Mouse (Mus musculus): ENCODE measurements around the gene Farp2. TPM values are rescaled to one million over a fixed set of nuclear protein-coding genes. Genes with fewer than 3 reads are reported as not detected.
"Not testable (repeated sequence)": the region's sequence is repeated elsewhere in the genome, so short reads cannot be mapped to it uniquely, and the experiment has no call there.

Farp2 gene
- polyA plus RNA-seq, 1 experiment: 6.8 TPM

DNA sequence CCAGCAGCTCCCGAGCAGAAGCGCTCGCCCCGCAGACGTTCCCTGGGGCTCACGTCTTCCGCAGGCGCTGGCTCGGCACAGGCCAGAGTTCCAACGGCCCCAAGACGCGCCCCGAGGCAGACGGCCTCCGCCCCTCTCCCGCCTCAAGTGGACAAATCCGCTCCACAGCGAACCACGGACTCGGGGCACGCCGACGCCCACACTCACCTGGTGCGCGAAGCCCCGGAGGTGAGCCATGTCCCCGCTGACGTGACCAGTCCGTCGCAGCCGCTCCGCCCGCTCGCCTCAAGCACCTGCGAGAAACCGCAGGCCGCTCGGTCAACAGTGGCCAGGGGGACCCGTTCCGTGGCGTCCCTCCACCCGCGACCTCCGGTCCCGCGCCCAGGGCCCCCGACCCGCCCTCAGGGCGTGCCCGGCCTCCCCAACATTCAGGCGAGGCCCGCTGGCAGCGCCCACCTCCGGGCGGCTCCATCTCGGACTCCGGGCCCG is 123.3 kb downstream of the Farp2 start:
- no peak for DNase-seq (ENCODE audit: low read depth)

DNA sequence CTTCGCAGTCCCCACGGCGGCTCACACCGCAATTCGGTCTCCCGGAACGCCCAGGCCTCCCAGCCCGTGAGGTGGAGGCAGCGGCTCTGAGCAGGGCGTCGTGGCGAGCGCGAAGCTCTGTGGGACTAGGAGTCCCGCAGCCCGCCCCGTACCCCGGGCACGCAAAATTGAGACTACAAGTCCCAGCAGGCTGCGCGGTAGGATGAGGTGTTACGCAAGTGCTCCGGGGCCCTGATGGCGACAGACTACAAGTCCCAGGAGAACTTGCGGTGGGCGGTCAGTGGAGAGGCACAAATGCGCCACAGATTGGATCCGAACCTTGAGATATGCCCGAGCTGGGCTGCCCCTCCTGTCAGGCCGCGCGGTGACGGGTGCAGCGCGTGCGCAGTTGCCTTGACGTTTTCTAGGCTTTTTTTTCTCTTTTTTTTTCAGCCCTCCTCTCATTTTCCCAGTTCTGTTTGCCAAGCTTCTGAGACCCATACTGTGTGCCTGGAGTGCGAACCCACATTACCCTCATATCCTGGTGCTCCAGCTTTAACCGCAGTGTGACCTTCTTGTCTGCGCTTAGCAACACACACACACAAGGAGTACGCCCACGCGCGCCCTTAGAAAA is 123.8 kb downstream of the Farp2 start:
- DNase-seq (ENCODE audit: low read depth): peak; percentile 82

DNA sequence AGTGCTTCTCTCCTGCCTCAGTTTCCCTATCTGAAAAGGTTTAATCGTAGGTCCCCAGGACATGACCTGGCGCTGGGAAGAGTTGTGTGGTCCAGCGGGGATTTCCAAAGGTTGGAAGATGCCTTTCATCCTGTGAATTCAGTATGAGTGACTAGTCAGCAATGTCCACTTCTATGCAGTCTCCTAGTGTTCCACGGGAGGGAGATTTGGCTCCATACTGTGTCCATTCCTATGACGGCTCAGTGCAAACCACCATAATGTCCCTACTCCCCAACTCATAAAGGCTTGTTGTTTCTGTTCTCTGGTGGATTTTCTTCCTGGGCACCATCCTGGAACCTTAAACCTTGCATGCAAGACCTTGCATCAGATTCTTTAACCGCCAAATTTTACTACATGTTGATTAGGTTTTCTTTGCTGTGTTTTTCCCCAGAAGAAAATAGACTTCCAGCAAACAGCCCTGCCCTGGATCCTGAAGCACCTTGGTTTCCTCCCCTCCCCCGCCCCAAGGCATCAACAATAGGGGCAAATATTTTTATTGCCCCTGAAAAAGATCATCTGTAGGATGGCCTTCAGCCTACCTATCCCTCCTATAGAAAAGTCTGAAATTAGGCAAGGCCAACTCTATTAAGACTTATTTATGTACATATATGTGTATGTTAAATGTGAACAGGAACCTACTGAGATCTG is 124.5 kb downstream of the Farp2 start:
- DNase-seq (ENCODE audit: low read depth): no peak

DNA sequence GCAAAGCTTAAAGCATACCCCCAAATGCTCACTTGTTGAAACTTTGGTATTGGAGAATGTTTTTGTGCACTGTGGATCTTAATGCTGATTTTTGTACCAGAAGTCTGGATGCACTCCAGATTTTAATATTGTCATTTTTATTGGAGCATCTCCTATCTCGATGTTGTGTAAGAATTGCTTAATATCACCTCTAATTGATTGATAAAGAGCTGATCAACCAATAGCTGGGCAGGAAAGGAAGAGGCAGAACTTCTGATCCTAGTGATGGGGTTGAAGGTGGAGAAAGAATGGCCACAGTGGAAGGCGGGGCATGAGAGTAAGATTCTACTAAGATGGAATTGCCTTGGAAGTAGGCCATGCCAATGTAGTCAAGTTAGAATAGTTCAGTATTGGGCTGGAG is 130.1 kb downstream of the Farp2 start:
- DNase-seq (ENCODE audit: low read depth): no peak

DNA sequence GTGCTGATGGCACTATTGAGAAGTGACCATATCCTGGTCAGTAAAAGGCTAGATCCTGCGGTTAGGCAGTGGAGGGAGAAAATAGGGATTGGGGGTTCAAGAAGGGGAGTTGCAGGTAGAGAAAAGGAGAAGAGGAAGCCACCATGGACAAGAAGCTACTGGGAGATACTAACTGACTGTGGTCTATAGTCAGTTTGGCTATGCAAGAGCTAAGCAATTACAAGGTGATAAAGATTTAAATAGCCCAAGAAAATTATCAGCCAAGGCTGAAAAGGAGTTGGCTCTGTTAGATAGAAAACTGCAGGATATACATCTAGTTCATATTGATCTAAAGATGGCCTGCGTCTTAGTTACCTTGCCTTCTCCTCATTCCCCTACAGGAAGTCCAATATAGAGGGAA is 130.8 kb downstream of the Farp2 start:
- DNase-seq (ENCODE audit: low read depth): no peak

DNA sequence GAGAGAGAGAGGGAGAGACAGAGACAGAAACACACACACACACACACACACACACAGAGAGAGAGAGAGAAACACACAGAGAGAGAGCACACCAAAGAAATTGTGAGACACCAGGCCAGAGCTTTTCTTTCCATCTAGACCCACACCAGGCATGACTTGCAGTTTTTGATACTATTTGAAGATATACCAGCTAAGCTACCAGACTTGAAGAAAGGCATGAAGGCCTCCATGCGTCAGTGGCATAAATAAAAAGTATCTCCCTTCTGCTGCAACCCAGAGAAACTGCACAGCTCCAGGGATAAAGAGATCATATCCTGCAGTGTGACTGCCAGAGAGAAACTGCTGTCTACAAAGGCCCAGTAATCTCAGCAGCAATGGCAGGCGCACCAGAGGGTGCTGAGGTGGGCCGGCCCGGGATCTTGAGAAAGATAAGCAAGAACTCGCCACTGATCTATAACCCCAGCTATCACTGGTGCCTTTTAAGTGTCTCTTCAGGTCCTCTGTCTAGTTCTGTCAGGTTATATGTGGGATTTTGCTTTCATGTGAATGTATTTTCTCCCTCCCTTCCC is 137.8 kb downstream of the Farp2 start:
- DNase-seq (ENCODE audit: low read depth): no peak

DNA sequence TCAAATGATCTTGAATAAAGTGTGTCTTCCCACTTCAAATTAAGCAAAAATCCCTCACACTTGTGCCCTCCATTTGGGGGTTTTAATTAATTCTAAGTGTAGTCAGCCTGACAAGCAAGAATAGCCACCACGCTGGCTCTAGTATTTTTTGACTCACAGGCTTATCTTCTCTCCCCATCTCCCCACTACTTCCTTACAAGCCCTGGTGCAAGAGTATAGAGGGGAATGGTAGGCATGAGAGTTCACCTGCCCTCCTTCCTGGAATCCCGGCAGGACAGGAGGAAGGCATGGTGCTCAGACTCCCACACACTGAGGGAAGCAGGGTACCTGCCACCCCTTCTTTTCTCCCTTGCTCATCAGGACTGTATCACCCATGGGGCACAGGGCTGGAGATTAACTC is 142.4 kb downstream of the Farp2 start:
- DNase-seq (ENCODE audit: low read depth): no peak

DNA sequence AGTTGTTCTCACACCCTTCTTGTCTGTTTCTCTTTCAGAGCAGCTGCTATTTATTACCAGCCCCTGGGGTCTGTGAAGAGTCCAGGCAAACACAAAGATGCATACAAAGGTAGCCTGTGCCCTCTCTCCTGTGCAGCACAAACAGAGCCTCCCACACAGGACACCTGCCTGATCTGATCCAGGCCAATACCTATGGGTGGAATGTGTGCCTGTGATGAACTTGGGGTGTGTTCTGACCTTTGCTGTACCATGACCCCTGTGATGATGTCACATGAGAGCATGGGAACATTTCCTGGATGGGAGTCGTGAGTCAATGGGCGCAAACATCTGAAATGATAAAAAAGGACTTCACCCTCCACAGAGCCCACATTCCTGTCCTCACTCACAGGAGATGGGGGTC is 142.9 kb downstream of the Farp2 start:
- DNase-seq (ENCODE audit: low read depth): no peak

DNA sequence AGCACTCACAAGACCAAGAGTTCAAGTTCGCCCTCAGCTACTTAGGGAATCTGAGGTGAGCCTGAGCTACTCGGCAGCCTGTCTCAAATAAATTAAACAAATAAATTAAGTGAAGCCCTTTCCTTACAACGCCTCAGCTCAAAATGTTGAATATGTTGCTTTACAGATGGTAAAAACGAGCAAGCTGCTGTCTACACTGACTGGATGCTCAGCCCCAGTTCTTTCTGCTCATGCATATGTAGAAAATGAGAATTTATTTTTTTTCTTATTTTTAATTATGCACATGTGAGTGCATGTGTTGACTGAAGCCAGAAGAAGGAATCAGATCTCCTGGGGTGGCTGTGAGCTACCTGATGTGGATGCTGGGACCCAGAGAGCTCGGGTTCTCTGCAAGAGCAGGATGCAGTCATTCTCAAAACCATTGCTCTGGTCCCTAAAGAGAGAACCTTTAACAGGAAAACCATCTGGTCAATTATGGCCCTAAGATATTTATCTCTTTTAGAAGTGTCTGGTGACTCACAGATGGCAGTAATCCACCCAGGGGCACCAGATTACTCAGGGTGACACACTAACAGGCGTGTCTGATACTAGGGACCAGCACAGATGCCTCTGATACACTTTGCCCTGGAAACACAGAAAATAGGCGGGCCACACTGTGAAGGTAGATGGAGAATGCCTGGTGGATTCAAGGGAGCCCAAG is 144.6 kb downstream of the Farp2 start:
- DNase-seq (ENCODE audit: low read depth): no peak

DNA sequence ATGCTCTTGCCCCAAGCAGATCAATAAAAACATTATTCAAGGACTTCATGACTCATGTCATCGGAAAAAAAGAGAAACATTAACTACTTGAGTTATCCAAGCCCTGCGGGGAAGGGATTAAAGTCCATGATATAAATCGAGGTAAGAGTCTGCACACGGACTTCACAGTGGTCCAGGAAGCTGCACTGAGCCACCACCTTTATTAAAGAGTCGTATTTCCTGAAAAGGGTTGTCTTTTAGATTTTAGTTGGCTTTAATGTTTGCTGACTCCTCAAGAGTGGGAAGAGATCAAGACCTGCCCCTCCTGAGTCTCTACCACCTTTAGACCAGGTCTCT is 145.1 kb downstream of the Farp2 start:
- DNase-seq (ENCODE audit: low read depth): no peak

DNA sequence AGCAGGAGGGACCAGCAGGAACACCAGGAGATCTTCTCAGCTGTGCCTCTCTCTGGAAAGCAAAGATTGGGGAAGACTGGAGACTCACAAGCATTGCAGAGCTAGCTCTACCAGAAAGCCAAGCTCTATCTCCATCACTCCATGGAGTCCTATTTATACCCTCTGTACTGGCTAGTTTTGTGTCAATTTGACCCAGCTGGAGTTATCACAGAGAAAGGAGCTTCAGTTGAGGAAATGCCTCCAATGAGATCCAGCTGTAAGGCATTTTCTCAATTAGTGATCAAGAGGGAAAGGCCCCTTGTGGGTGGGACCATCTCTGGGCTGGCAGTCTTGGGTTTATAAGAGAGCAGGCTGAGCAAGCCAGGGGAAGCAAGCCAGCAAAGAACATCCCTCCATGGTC is 146.7 kb downstream of the Farp2 start, which contains the start of gene Stk25:
Gene Stk25, minus strand, starts transcription at position 101 of the 400 bp plus-strand sequence.
- not testable (repeated sequence) for DNase-seq (ENCODE audit: low read depth)

DNA sequence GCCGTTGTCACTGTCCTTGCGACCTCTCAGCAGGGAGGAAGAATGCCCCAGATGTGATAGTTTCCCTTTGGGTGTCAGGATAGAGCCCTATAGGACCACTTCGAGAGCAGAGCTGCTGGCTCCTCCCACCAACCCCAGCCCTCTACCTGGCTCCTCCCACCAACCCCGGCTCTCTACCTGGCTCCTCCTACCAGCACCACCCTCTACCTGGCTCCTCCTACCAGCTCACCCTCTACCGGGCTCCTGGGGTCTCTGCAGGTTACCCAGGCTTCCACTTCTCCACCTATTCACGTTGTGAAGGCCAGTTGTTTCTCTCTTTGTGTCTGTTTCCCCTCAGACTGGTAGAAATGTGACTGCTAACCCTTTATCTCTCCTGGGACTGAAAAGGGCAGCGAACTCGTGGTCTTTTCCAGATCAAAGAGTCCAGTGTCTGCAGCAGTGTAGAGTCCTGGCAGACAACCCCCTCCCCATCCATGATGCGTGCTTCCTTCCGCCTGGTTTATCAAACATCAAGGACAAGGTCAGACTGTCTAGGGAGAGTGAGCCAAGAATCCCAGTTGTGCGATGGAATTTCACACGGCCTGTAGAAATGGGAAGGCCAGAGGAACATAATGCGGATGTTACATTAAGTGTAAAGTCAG is 156.0 kb downstream of the Farp2 start:
- DNase-seq (ENCODE audit: low read depth): no peak

DNA sequence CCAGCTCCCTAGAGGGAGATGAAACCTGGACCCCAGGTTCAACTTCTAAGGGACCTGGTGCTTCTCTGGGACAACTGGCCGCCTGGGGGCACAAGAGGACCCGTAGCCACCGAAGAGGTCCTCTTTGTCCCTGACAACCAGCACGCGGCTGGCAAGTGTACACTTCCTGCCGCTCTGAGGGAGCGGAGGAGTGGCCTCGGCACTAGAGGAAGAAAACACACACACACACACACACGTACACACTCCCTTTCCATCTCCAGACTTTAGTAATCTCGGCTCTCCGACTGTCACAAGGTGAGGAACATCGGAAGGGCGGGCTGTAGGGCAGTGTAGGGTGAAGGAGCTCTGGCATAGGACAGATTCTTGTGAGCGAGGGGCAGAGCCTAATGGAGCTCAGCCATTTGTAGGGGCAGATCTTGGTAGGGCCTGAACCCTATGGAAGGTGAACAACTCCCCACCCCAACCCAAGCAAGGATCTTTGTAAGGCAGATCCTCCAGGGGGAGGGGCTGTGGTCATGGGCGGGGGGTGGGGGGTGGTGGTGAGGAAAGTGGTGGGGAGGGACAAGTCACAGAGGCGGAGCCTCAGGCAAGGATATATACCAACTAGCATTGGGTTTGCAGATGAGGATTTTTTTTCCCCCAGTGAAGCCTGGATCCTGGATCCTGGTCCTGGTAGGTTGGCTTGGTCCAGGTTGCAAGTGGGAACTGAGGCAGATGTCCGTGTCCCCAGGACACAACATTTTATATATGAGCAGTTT is 157.1 kb downstream of the Farp2 start:
- no peak for DNase-seq (ENCODE audit: low read depth)

DNA sequence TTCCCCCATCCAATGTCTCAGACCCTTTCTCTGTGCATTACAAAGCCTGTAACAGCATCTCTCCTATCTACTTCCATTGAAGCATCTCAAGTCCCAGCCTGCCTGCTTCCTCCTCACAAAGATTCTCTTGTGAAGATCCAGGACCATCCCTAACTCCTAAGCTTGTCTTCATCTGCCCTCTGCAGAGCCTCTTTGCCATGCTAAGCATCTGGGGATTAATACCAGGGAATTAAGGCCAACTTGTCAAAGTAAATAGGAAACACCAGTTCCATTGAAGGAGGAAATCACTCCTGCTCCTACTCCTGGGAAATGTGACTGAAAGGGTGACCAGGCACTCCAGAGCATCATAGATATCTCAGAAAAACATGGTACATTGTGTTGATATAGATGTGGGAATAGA is 158.1 kb downstream of the Farp2 start:
- DNase-seq (ENCODE audit: low read depth): no peak

Other genes with a start within 250 kb of the Farp2 start
- gene Mterf4, start 206.2 kb upstream of the Farp2 start, polyA plus RNA-seq (2012; rRNA removed): 8.1 and 10.8 TPM in 2 replicates
- gene Ppp1r7, start 169.2 kb upstream of the Farp2 start, polyA plus RNA-seq (2012; rRNA removed): 4.3 and 4.6 TPM in 2 replicates
- gene Pask, start 168.6 kb upstream of the Farp2 start, polyA plus RNA-seq (2012; rRNA removed): 3.0 and 3.2 TPM in 2 replicates
- gene Ano7, start 138.1 kb upstream of the Farp2 start, polyA plus RNA-seq (2012; rRNA removed): 0.16 and 1.1 TPM in 2 replicates
- 134 and 136 TPM in 2 replicates for gene Hdlbp, start 33.3 kb upstream of the Farp2 start, polyA plus RNA-seq (2012; rRNA removed)
- 157 and 178 TPM in 2 replicates for gene Stk25, start 146.6 kb downstream of the Farp2 start, polyA plus RNA-seq (2012; rRNA removed)
- 41.9 and 48.6 TPM in 2 replicates for gene Bok, start 173.6 kb downstream of the Farp2 start, polyA plus RNA-seq (2012; rRNA removed)
- gene Atg4b, start 239.4 kb downstream of the Farp2 start, polyA plus RNA-seq (2012; rRNA removed): 49.6 and 60.7 TPM in 2 replicates
- gene Thap4, start 242.8 kb downstream of the Farp2 start, polyA plus RNA-seq (2012; rRNA removed): 35.5 and 39.0 TPM in 2 replicates